Mouse (Mus musculus): ENCODE results near the gene Mgat5b. TPM values are rescaled to one million over a fixed set of nuclear protein-coding genes. Genes with fewer than 3 reads are reported as not detected.

Gene Mgat5b
- polyA plus RNA-seq, 2 experiments = 0.78 to 3.6 TPM

GRCm38 (mm10) chr11:116919186-116920020 lies 740 bp downstream of the Mgat5b start:
- ATAC-seq (ENCODE audit: low FRiP score, low read depth) (0 out of 2 replicates have a peak, but pooled peaks have one; percentile 10), DNase-seq (ENCODE audit: low spot score) (peak; percentile 3)
- Histone ChIP-seq H3K4me3 (replicated peaks; ENCODE audit: low read length) (peak overlapping the region; percentile 64), H3K9me3 (ENCODE audit: control insufficient read depth, low read length) (no peaks in the 10 kb centered on the region), H3K4me2 (replicated peaks; ENCODE audit: low read depth, low read length, severe bottlenecking) (peak overlapping the region; percentile 100), H3K27ac (replicated peaks; ENCODE audit: low read depth, low read length) (no peak overlapping the region), H3K4me1 (ENCODE audit: control insufficient read depth, insufficient read depth, low read length) (no peaks in the 10 kb centered on the region), H3K36me3 (ENCODE audit: control insufficient read depth, insufficient read depth, low read length) (no peaks in the 10 kb centered on the region), H3K27me3 (ENCODE audit: control insufficient read depth, insufficient read depth, low read length) (peaks cover 48% of the 10 kb centered on the region), H3K9ac (ENCODE audit: low read depth, low read length, severe bottlenecking) (peak overlapping the region; percentile 62)
- 2% methylated on average over 35 of the region's 58 CpGs for WGBS
- TF ChIP-seq POLR2A (IDR thresholded peaks at IDR 0.05; ENCODE audit: borderline replicate concordance, extremely low read depth, insufficient read depth, insufficient read length) = no peak

- TF ChIP-seq POLR2A (IDR thresholded peaks at IDR 0.05; ENCODE audit: borderline replicate concordance, extremely low read depth, insufficient read depth, insufficient read length) = no peak
- DNase-seq (ENCODE audit: low spot score) (peak; percentile 71), ATAC-seq (ENCODE audit: low FRiP score, low read depth) (no peak)
- H3K9ac ChIP-seq (ENCODE audit: low read depth, low read length, severe bottlenecking) = no peak overlapping the region
- H3K4me2 ChIP-seq (replicated peaks; ENCODE audit: low read depth, low read length, severe bottlenecking) = no peak overlapping the region
- H3K4me1 ChIP-seq (ENCODE audit: control insufficient read depth, insufficient read depth, low read length) = no peaks in the 10 kb centered on the region
- H3K27ac ChIP-seq (replicated peaks; ENCODE audit: low read depth, low read length) = no peak overlapping the region
- peaks cover 48% of the 10 kb centered on the region for H3K27me3 ChIP-seq (ENCODE audit: control insufficient read depth, insufficient read depth, low read length)
- 0% methylated on average over 3 of the region's 6 CpGs for WGBS
- no peak overlapping the region for H3K4me3 ChIP-seq (replicated peaks; ENCODE audit: low read length)
- H3K36me3 ChIP-seq (ENCODE audit: control insufficient read depth, insufficient read depth, low read length) = no peaks in the 10 kb centered on the region
- H3K9me3 ChIP-seq (ENCODE audit: control insufficient read depth, low read length) = no peaks in the 10 kb centered on the region
These were observed 2.1 kb downstream of the Mgat5b start for GRCm38 (mm10) chr11:116920746-116921145.

DNA sequence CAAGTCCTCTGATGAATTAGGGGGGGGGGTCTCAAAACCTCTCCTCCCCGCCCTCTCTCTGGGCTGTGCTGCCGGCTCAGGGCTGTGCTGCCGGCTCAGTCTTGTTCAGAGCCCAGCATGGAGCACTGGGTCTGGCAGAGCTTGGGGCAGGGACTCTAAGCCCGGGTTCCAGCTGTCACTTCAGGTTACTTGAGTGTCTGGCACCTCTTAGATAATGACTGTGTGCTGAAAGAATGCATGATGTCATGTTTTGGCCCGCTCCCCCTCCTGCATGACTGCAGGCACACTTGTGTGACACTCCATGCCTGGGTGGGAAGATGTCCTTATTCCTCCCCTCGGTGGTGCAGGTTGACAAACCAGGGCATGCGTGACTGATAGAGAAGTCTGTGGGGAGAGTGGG lies 3.4 kb downstream of the Mgat5b start:
- DNase-seq (ENCODE audit: low spot score) (peak; percentile 42), ATAC-seq (ENCODE audit: low FRiP score, low read depth) (peak; percentile 43; the same call in 1 of the 2 replicates)
- Histone ChIP-seq H3K9ac (ENCODE audit: low read depth, low read length, severe bottlenecking) (no peak overlapping the region), H3K27ac (replicated peaks; ENCODE audit: low read depth, low read length) (no peak overlapping the region), H3K4me1 (ENCODE audit: control insufficient read depth, insufficient read depth, low read length) (no peaks in the 10 kb centered on the region), H3K27me3 (ENCODE audit: control insufficient read depth, insufficient read depth, low read length) (peaks cover 44% of the 10 kb centered on the region), H3K4me3 (replicated peaks; ENCODE audit: low read length) (no peak overlapping the region), H3K9me3 (ENCODE audit: control insufficient read depth, low read length) (no peaks in the 10 kb centered on the region), H3K4me2 (replicated peaks; ENCODE audit: low read depth, low read length, severe bottlenecking) (no peak overlapping the region), H3K36me3 (ENCODE audit: control insufficient read depth, insufficient read depth, low read length) (no peaks in the 10 kb centered on the region)
- 41% methylated on average over 7 of the region's 7 CpGs for WGBS
- TF ChIP-seq POLR2A (IDR thresholded peaks at IDR 0.05; ENCODE audit: borderline replicate concordance, extremely low read depth, insufficient read depth, insufficient read length) = no peak

GRCm38 (mm10) chr11:116928031-116928430 lies 9.4 kb downstream of the Mgat5b start:
- H3K27me3 ChIP-seq (ENCODE audit: control insufficient read depth, insufficient read depth, low read length) = no peaks in the 10 kb centered on the region
- 85% methylated on average over 6 of the region's 6 CpGs for WGBS
- H3K9ac ChIP-seq (ENCODE audit: low read depth, low read length, severe bottlenecking) = no peak overlapping the region
- no peaks in the 10 kb centered on the region for H3K9me3 ChIP-seq (ENCODE audit: control insufficient read depth, low read length)
- no peak for TF ChIP-seq POLR2A (IDR thresholded peaks at IDR 0.05; ENCODE audit: borderline replicate concordance, extremely low read depth, insufficient read depth, insufficient read length)
- H3K4me1 ChIP-seq (ENCODE audit: control insufficient read depth, insufficient read depth, low read length) = no peaks in the 10 kb centered on the region
- no peak overlapping the region for H3K4me2 ChIP-seq (replicated peaks; ENCODE audit: low read depth, low read length, severe bottlenecking)
- no peak overlapping the region for H3K4me3 ChIP-seq (replicated peaks; ENCODE audit: low read length)
- H3K27ac ChIP-seq (replicated peaks; ENCODE audit: low read depth, low read length) = no peak overlapping the region
- H3K36me3 ChIP-seq (ENCODE audit: control insufficient read depth, insufficient read depth, low read length) = no peaks in the 10 kb centered on the region
- DNase-seq (ENCODE audit: low spot score) (no peak), ATAC-seq (ENCODE audit: low FRiP score, low read depth) (no peak)

- H3K27me3 ChIP-seq (ENCODE audit: control insufficient read depth, insufficient read depth, low read length) = no peaks in the 10 kb centered on the region
- WGBS = 93% methylated on average over 5 of the region's 5 CpGs
- no peak overlapping the region for H3K4me3 ChIP-seq (replicated peaks; ENCODE audit: low read length)
- no peak for TF ChIP-seq POLR2A (IDR thresholded peaks at IDR 0.05; ENCODE audit: borderline replicate concordance, extremely low read depth, insufficient read depth, insufficient read length)
- H3K27ac ChIP-seq (replicated peaks; ENCODE audit: low read depth, low read length) = no peak overlapping the region
- ATAC-seq (ENCODE audit: low FRiP score, low read depth) = no peak
- H3K9me3 ChIP-seq (ENCODE audit: control insufficient read depth, low read length) = no peaks in the 10 kb centered on the region
- no peaks in the 10 kb centered on the region for H3K36me3 ChIP-seq (ENCODE audit: control insufficient read depth, insufficient read depth, low read length)
- no peak overlapping the region for H3K9ac ChIP-seq (ENCODE audit: low read depth, low read length, severe bottlenecking)
- no peak for DNase-seq (ENCODE audit: low spot score)
- H3K4me2 ChIP-seq (replicated peaks; ENCODE audit: low read depth, low read length, severe bottlenecking) = no peak overlapping the region
- H3K4me1 ChIP-seq (ENCODE audit: control insufficient read depth, insufficient read depth, low read length) = peaks cover 11% of the 10 kb centered on the region
These were observed 16.2 kb downstream of the Mgat5b start for GRCm38 (mm10) chr11:116934862-116935261.

All from limb, embryonic 14.5 days (tissue).